Mouse (Mus musculus): ENCODE data around the gene Tle6. TPM values are rescaled to one million over a fixed set of nuclear protein-coding genes. Genes with fewer than 3 reads are reported as not detected.
A peak's percentile ranks its signal among the peaks of the same experiment; 100 is the strongest.

Tle6 gene
- total and polyA plus RNA-seq, 3 experiments = 16.9 to 31.9 TPM; not detected in 1

GRCm38 (mm10) chr10:81572133-81572671 is 28.7 kb downstream of the Tle6 start:
- Histone ChIP-seq H3K27ac (ENCODE audit: control insufficient read depth, low read depth, low read length) (no peak overlapping the region), H3K4me1 (ENCODE audit: control insufficient read depth in 1 of 2, insufficient read depth in 2 of 2, low read length in 2 of 2) (peaks cover 3 to 30% of the 10 kb centered on the region in 2 experiments; a peak in 3 of 4 replicates), H3K9ac (ENCODE audit: control insufficient read depth, low read depth, low read length, poor library complexity, severe bottlenecking) (peak overlapping the region; percentile 64)

GRCm38 (mm10) chr10:81571501-81571876 is 29.4 kb downstream of the Tle6 start:
- Histone ChIP-seq H3K4me3 (ENCODE audit: control insufficient read depth in 1 of 2, insufficient read depth in 1 of 2, low read depth in 2 of 2, low read length in 2 of 2) (peak overlapping the region; percentile 69 to 79), H3K27me3 (ENCODE audit: control insufficient read depth in 1 of 2, insufficient read depth in 2 of 2, low read length in 2 of 2) (no peaks in the 10 kb centered on the region), H3K27ac (ENCODE audit: control insufficient read depth, low read depth, low read length) (peak overlapping the region; percentile 57), H3K36me3 (ENCODE audit: control insufficient read depth in 1 of 2, insufficient read depth in 2 of 2, low read length in 2 of 2) (peaks cover 0 to 12% of the 10 kb centered on the region in 2 experiments; a peak in 2 of 4 replicates), H3K9me3 (replicated peaks; ENCODE audit: insufficient read depth, low read length) (no peaks in the 10 kb centered on the region), H3K4me1 (ENCODE audit: control insufficient read depth in 1 of 2, insufficient read depth in 2 of 2, low read length in 2 of 2) (peaks cover 3 to 30% of the 10 kb centered on the region in 2 experiments; a peak in 3 of 4 replicates), H3K9ac (ENCODE audit: control insufficient read depth, low read depth, low read length, poor library complexity, severe bottlenecking) (peak overlapping the region; percentile 68), H3K79me2 (ENCODE audit: control insufficient read depth, insufficient read depth, low read length, poor library complexity) (no peaks in the 10 kb centered on the region; the same call in 1 of the 2 replicates)
- peak; percentile 99 for DNase-seq (ENCODE audit: low read depth, low spot score)
- TF ChIP-seq MYB (IDR thresholded peaks at IDR 0.05; ENCODE audit: low read depth, low read length) (no peak), RAD21 (IDR thresholded peaks at IDR 0.05; ENCODE audit: low read depth, low read length) (no peak), SIN3A (IDR thresholded peaks at IDR 0.05; ENCODE audit: low read length) (peak; percentile 72), HCFC1 (IDR thresholded peaks at IDR 0.05; ENCODE audit: low read depth, low read length) (peak; percentile 74; the same call in 1 of the 2 replicates), KAT2A (conservative IDR thresholded peaks at IDR 0.05; ENCODE audit: low read depth, low read length) (peak; percentile 53; the same call in 1 of the 2 replicates), POLR2A (IDR thresholded peaks at IDR 0.05; ENCODE audit: control insufficient read depth in 1 of 2, insufficient read depth in 1 of 2, low read depth in 1 of 2, low read length in 2 of 2, poor library complexity in 1 of 2) (peak in 1 of 2 experiments; percentile 30; a peak in 2 of 4 replicates), ETS1 (IDR thresholded peaks at IDR 0.05; ENCODE audit: low read depth, low read length) (no peak), MAZ (IDR thresholded peaks at IDR 0.05; ENCODE audit: low read depth, low read length) (0 out of 2 replicates have a peak, but pooled peaks have one; percentile 56), GATA1 (IDR thresholded peaks at IDR 0.05; ENCODE audit: low read depth, low read length) (no peak), MXI1 (IDR thresholded peaks at IDR 0.05; ENCODE audit: low read depth, low read length) (peak; percentile 64), MAX (IDR thresholded peaks at IDR 0.05; ENCODE audit: low read length) (0 out of 2 replicates have a peak, but pooled peaks have one; percentile 54), BHLHE40 (IDR thresholded peaks at IDR 0.05; ENCODE audit: borderline replicate concordance, low read depth, low read length) (peak; percentile 97), USF1 (IDR thresholded peaks at IDR 0.05; ENCODE audit: low read depth, low read length) (peak; percentile 61), CTCF (IDR thresholded peaks at IDR 0.05 in 2 of 3, conservative IDR thresholded peaks at IDR 0.05 in 1 of 3; ENCODE audit: control insufficient read depth in 1 of 3, insufficient read depth in 1 of 3, low read depth in 2 of 3, low read length in 3 of 3, poor library complexity in 1 of 3, severe bottlenecking in 1 of 3) (peak in 1 of 3 experiments; percentile 29; a peak in 2 of 6 replicates), CHD2 (IDR thresholded peaks at IDR 0.05; ENCODE audit: low read length) (peak; percentile 68), EP300 (IDR thresholded peaks at IDR 0.05; ENCODE audit: low read depth in 1 of 2, low read length in 2 of 2) (peak in 1 of 2 experiments; percentile 38; a peak in 1 of 4 replicates)

More at GRCm38 (mm10) chr10:81572133-81572671, 28.7 kb downstream of the Tle6 start:
- peak overlapping the region; percentile 60 to 66 for H3K4me3 ChIP-seq (ENCODE audit: control insufficient read depth in 1 of 2, insufficient read depth in 1 of 2, low read depth in 2 of 2, low read length in 2 of 2)
- no peaks in the 10 kb centered on the region for H3K9me3 ChIP-seq (replicated peaks; ENCODE audit: insufficient read depth, low read length)
- TF ChIP-seq USF2 (IDR thresholded peaks at IDR 0.05; ENCODE audit: borderline replicate concordance in 1 of 2, insufficient read depth in 1 of 2, low read depth in 1 of 2, low read length in 2 of 2) (no peak), POLR2AphosphoS2 (IDR thresholded peaks at IDR 0.05; ENCODE audit: low read length) (no peak), GABPA (IDR thresholded peaks at IDR 0.05; ENCODE audit: low read depth, low read length) (no peak), MYB (IDR thresholded peaks at IDR 0.05; ENCODE audit: low read depth, low read length) (no peak), POLR2AphosphoS5 (IDR thresholded peaks at IDR 0.05; ENCODE audit: borderline replicate concordance, low read depth, low read length) (no peak), E2F4 (IDR thresholded peaks at IDR 0.05; ENCODE audit: borderline replicate concordance, low read depth, low read length) (no peak), TCF12 (IDR thresholded peaks at IDR 0.05; ENCODE audit: low read depth, low read length) (no peak), SMC3 (IDR thresholded peaks at IDR 0.05; ENCODE audit: low read depth, low read length) (no peak), SIN3A (IDR thresholded peaks at IDR 0.05; ENCODE audit: low read length) (no peak), TBP (IDR thresholded peaks at IDR 0.05; ENCODE audit: low read depth, low read length) (no peak), CHD2 (IDR thresholded peaks at IDR 0.05; ENCODE audit: low read length) (no peak), MAZ (IDR thresholded peaks at IDR 0.05; ENCODE audit: low read depth, low read length) (no peak), NRF1 (IDR thresholded peaks at IDR 0.05; ENCODE audit: insufficient read depth, low read depth, low read length, poor library complexity, severe bottlenecking) (no peak), NELFE (IDR thresholded peaks at IDR 0.05; ENCODE audit: low read depth, low read length) (no peak), MYC (IDR thresholded peaks at IDR 0.05; ENCODE audit: low read depth, low read length) (no peak), KAT2A (conservative IDR thresholded peaks at IDR 0.05; ENCODE audit: low read depth, low read length) (no peak), GATA1 (IDR thresholded peaks at IDR 0.05; ENCODE audit: low read depth, low read length) (no peak), TAL1 (IDR thresholded peaks at IDR 0.05; ENCODE audit: low read length) (no peak)
- no peaks in the 10 kb centered on the region for H3K27me3 ChIP-seq (ENCODE audit: control insufficient read depth in 1 of 2, insufficient read depth in 2 of 2, low read length in 2 of 2)
- no peaks in the 10 kb centered on the region; the same call in 1 of the 2 replicates for H3K79me2 ChIP-seq (ENCODE audit: control insufficient read depth, insufficient read depth, low read length, poor library complexity)
- H3K36me3 ChIP-seq (ENCODE audit: control insufficient read depth in 1 of 2, insufficient read depth in 2 of 2, low read length in 2 of 2) = peaks cover 0 to 12% of the 10 kb centered on the region in 2 experiments; a peak in 2 of 4 replicates
- peak; percentile 42 for DNase-seq (ENCODE audit: low read depth, low spot score)
